Mouse (Mus musculus) CD8-positive naive resting alpha-beta T cell, adult 57 days (primary cell): ENCODE results near the gene Slc5a2. TPM values are rescaled to one million over a fixed set of nuclear protein-coding genes. Genes with fewer than 3 reads are reported as not detected.

Experiments used
- total RNA-seq: library from RNA; stranded (reverse); gene quantifications from one replicate; pipeline ENCODE4 v1.2.4, GENCODE M21; 2023

The Slc5a2 gene
- not detected for total RNA-seq

GRCm38 (mm10) chr7:128265411-128265810 lies at the start of gene Slc5a2:
Slc5a2 (plus strand) TSS chr7:128265657.

GRCm38 (mm10) chr7:128236856-128237592 lies 28.4 kb upstream of the Slc5a2 start, which contains the start of gene Armc5:
Armc5 (plus strand) TSS chr7:128237342.

GRCm38 (mm10) chr7:128237927-128238778 lies 27.3 kb upstream of the Slc5a2 start, which contains the start of gene 9130023H24Rik:
9130023H24Rik (minus strand) TSS chr7:128238031.

GRCm38 (mm10) chr7:128246496-128247391 lies 18.7 kb upstream of the Slc5a2 start, which contains the start of gene Tgfb1i1:
Tgfb1i1 (plus strand) TSS chr7:128246812.

GRCm38 (mm10) chr7:128297617-128298480 lies 32.4 kb downstream of the Slc5a2 start, which contains the start of gene BC017158:
BC017158 (minus strand) TSS chr7:128298170.

Other genes starting within 250 kb of the Slc5a2 start
- 3.2 TPM for gene Itgam, start 203.0 kb upstream of the Slc5a2 start, total RNA-seq
- not detected for gene Gm49368, start 203.0 kb upstream of the Slc5a2 start, total RNA-seq
- 5.7 TPM for gene Itgax, start 136.1 kb upstream of the Slc5a2 start, total RNA-seq
- gene Itgad, start 111.3 kb upstream of the Slc5a2 start, total RNA-seq, result 3.2 TPM
- not detected for gene Cox6a2, start 59.3 kb upstream of the Slc5a2 start, total RNA-seq
- gene Armc5, start 28.3 kb upstream of the Slc5a2 start, total RNA-seq, result 25.5 TPM
- 3.2 TPM for gene 9130023H24Rik, start 27.6 kb upstream of the Slc5a2 start, total RNA-seq
- gene Tgfb1i1, start 18.8 kb upstream of the Slc5a2 start, total RNA-seq, result 4.3 TPM
- 27.6 TPM for gene BC017158, start 32.5 kb downstream of the Slc5a2 start, total RNA-seq
- 221 TPM for gene Rgs10, start 153.1 kb downstream of the Slc5a2 start, total RNA-seq
- gene Tial1, start 196.1 kb downstream of the Slc5a2 start, total RNA-seq, result 125 TPM